Mouse (Mus musculus): Measurements from ENCODE around the gene Htra1.

GRCm38 (mm10) chr7:130969076-130969475 lies 33.2 kb downstream of the Htra1 start:
- no peak for TF ChIP-seq CTCF (IDR thresholded peaks at IDR 0.05)
- TF ChIP-seq POLR2A (IDR thresholded peaks at IDR 0.05; ENCODE audit: insufficient read depth, low read depth, low read length) = no peak
